Mouse (Mus musculus) forebrain, embryonic 11.5 days (tissue): Measurements from ENCODE around the gene Btd. TPM values are rescaled to one million over a fixed set of nuclear protein-coding genes. Genes with fewer than 3 reads are reported as not detected.

Experiments
- ATAC-seq: fragments of 200-750 bp; cut with Nextera tagmentation; replicated peaks from 2 replicates; pipeline ENCODE4 v1.8.0; 2017; ENCODE audit warnings: moderate TSS enrichment; ENCODE audit not compliant: low FRiP score
- DNase-seq: peaks from one replicate; pipeline ENCODE4 v3.0.0-alpha.2; 2017; ENCODE audit warnings: low spot score
- H3K27ac ChIP-seq: fragments of 300-500 bp; sonication (generic); 2 replicates; pipeline ENCODE4 v1.5.1; 2014; ENCODE audit warnings: low read depth, low read length
- H3K27me3 ChIP-seq: fragments of 300-500 bp; sonication (generic); 2 replicates; pipeline ENCODE4 v1.6.1; 2014; ENCODE audit warnings: mild to moderate bottlenecking, low read length, mixed read lengths; ENCODE audit not compliant: control insufficient read depth, insufficient read depth
- H3K36me3 ChIP-seq: fragments of 300-500 bp; sonication (generic); 2 replicates; pipeline ENCODE4 v1.6.1; 2014; ENCODE audit warnings: mild to moderate bottlenecking, low read length, moderate library complexity, mixed read lengths; ENCODE audit not compliant: control insufficient read depth, insufficient read depth
- H3K4me1 ChIP-seq: fragments of 300-500 bp; sonication (generic); replicated peaks from 2 replicates; pipeline ENCODE4 v1.6.1; 2014; ENCODE audit warnings: low read length, mixed read lengths; ENCODE audit not compliant: control insufficient read depth, insufficient read depth
- H3K4me2 ChIP-seq: fragments of 300-500 bp; sonication (generic); 2 replicates; pipeline ENCODE4 v1.6.1; 2014; ENCODE audit warnings: low read depth, mild to moderate bottlenecking, low read length, moderate library complexity, mixed read lengths; ENCODE audit not compliant: severe bottlenecking
- H3K4me3 ChIP-seq: fragments of 300-500 bp; sonication (generic); 2 replicates; pipeline ENCODE4 v1.5.1; 2014; ENCODE audit warnings: low read depth, low read length
- H3K9ac ChIP-seq: fragments of 300-500 bp; sonication (generic); 2 replicates; pipeline ENCODE4 v1.6.1; 2014; ENCODE audit warnings: low read length
- H3K9me3 ChIP-seq: fragments of 300-500 bp; sonication (generic); 2 replicates; pipeline ENCODE4 v1.6.1; 2016; ENCODE audit warnings: low read length, mixed read lengths; ENCODE audit not compliant: control insufficient read depth
- WGBS: fragments of 180-500 bp; shearing (Covaris S2); extraction: QIAGEN DNeasy Blood & Tissue Kit; methylation state at CpG from one replicate; pipeline ENCODE4 v1.1.7; 2014; 5-methylcytosine and 5-hydroxymethylcytosine counted together
- polyA plus RNA-seq: library from polyadenylated mRNA; unstranded; fragments of >200 nt; fragmentation: Nextera tagmentation; extraction: Ambion mirVana; gene quantifications from 2 replicates; pipeline ENCODE4 v1.2.1, GENCODE M21; 2014

Gene Btd
- polyA plus RNA-seq, 1 experiment from 2014 or later = 13.4 TPM

GRCm38 (mm10) chr14:31604916-31605315 is 35.9 kb upstream of the Btd start:
- no peaks in the 10 kb centered on the region for H3K9me3 ChIP-seq
- 88% methylated on average over 5 of the region's 5 CpGs for WGBS
- no peak overlapping the region for H3K4me3 ChIP-seq
- no peaks in the 10 kb centered on the region for H3K4me1 ChIP-seq
- ATAC-seq = no peak
- no peaks in the 10 kb centered on the region for H3K27me3 ChIP-seq
- no peak overlapping the region for H3K4me2 ChIP-seq
- DNase-seq = no peak
- H3K27ac ChIP-seq = no peak overlapping the region
- no peak overlapping the region for H3K9ac ChIP-seq
- no peaks in the 10 kb centered on the region for H3K36me3 ChIP-seq

GRCm38 (mm10) chr14:31605514-31605913 is 35.3 kb upstream of the Btd start:
- no peak for ATAC-seq

GRCm38 (mm10) chr14:31611986-31612385 is 28.8 kb upstream of the Btd start:
- WGBS = 68% methylated on average over 4 of the region's 4 CpGs
- no peak for ATAC-seq
- H3K4me2 ChIP-seq = no peak overlapping the region
- H3K9me3 ChIP-seq = no peaks in the 10 kb centered on the region
- no peaks in the 10 kb centered on the region for H3K4me1 ChIP-seq
- no peaks in the 10 kb centered on the region for H3K27me3 ChIP-seq
- no peak overlapping the region for H3K9ac ChIP-seq
- no peaks in the 10 kb centered on the region for H3K36me3 ChIP-seq
- H3K4me3 ChIP-seq = no peak overlapping the region
- H3K27ac ChIP-seq = no peak overlapping the region
- DNase-seq = no peak

More at GRCm38 (mm10) chr14:31605514-31605913, 35.3 kb upstream of the Btd start:
- H3K9me3 ChIP-seq = no peaks in the 10 kb centered on the region
- H3K9ac ChIP-seq = no peak overlapping the region
- no peaks in the 10 kb centered on the region for H3K4me1 ChIP-seq
- no peak overlapping the region for H3K4me2 ChIP-seq
- no peak for DNase-seq
- H3K27me3 ChIP-seq = no peaks in the 10 kb centered on the region
- no peak overlapping the region for H3K27ac ChIP-seq
- H3K36me3 ChIP-seq = no peaks in the 10 kb centered on the region
- H3K4me3 ChIP-seq = no peak overlapping the region
- 54% methylated on average over 6 of the region's 6 CpGs for WGBS

- H3K9me3 ChIP-seq = no peaks in the 10 kb centered on the region
- no peak for ATAC-seq
- WGBS = 86% methylated on average over 5 of the region's 5 CpGs
Measured at GRCm38 (mm10) chr14:31613671-31614070, 27.2 kb upstream of the Btd start.

GRCm38 (mm10) chr14:31617204-31617603 is 23.6 kb upstream of the Btd start:
- Histone ChIP-seq H3K27ac (no peak overlapping the region), H3K4me1 (no peaks in the 10 kb centered on the region), H3K36me3 (no peaks in the 10 kb centered on the region), H3K4me2 (no peak overlapping the region), H3K27me3 (no peaks in the 10 kb centered on the region), H3K9me3 (no peaks in the 10 kb centered on the region), H3K9ac (no peak overlapping the region), H3K4me3 (no peak overlapping the region)
- no peak for DNase-seq
- no peak for ATAC-seq
- 90% methylated on average over 9 of the region's 9 CpGs for WGBS

More at GRCm38 (mm10) chr14:31613671-31614070, 27.2 kb upstream of the Btd start:
- no peaks in the 10 kb centered on the region for H3K4me1 ChIP-seq
- H3K27ac ChIP-seq = no peak overlapping the region
- no peak overlapping the region for H3K4me3 ChIP-seq
- H3K9ac ChIP-seq = no peak overlapping the region
- DNase-seq = no peak
- no peaks in the 10 kb centered on the region for H3K36me3 ChIP-seq
- H3K27me3 ChIP-seq = no peaks in the 10 kb centered on the region
- H3K4me2 ChIP-seq = no peak overlapping the region

- DNase-seq (no peak), ATAC-seq (no peak)
- H3K4me1 ChIP-seq = no peaks in the 10 kb centered on the region
- H3K36me3 ChIP-seq = no peaks in the 10 kb centered on the region
- 93% methylated on average over 3 of the region's 3 CpGs for WGBS
- H3K27ac ChIP-seq = no peak overlapping the region
- H3K27me3 ChIP-seq = no peaks in the 10 kb centered on the region
- H3K9me3 ChIP-seq = no peaks in the 10 kb centered on the region
- no peak overlapping the region for H3K9ac ChIP-seq
- no peak overlapping the region for H3K4me3 ChIP-seq
- H3K4me2 ChIP-seq = no peak overlapping the region
Measured at GRCm38 (mm10) chr14:31617997-31618396, 22.8 kb upstream of the Btd start.

GRCm38 (mm10) chr14:31620591-31621223 is 20.1 kb upstream of the Btd start:
- H3K36me3 ChIP-seq = no peaks in the 10 kb centered on the region
- DNase-seq (no peak), ATAC-seq (no peak)
- no peaks in the 10 kb centered on the region for H3K27me3 ChIP-seq
- no peaks in the 10 kb centered on the region for H3K9me3 ChIP-seq
- no peak overlapping the region for H3K27ac ChIP-seq
- WGBS = 64% methylated on average over 9 of the region's 9 CpGs
- no peak overlapping the region for H3K4me2 ChIP-seq
- no peak overlapping the region for H3K4me3 ChIP-seq
- H3K4me1 ChIP-seq = no peaks in the 10 kb centered on the region
- no peak overlapping the region for H3K9ac ChIP-seq

- no peak overlapping the region for H3K4me3 ChIP-seq
- no peaks in the 10 kb centered on the region for H3K27me3 ChIP-seq
- H3K36me3 ChIP-seq = no peaks in the 10 kb centered on the region
- WGBS = 86% methylated on average over 12 of the region's 12 CpGs
- no peak for ATAC-seq
- H3K4me2 ChIP-seq = no peak overlapping the region
- no peaks in the 10 kb centered on the region for H3K9me3 ChIP-seq
- no peak for DNase-seq
- H3K27ac ChIP-seq = no peak overlapping the region
- H3K9ac ChIP-seq = no peak overlapping the region
- no peaks in the 10 kb centered on the region for H3K4me1 ChIP-seq
Measured at GRCm38 (mm10) chr14:31622748-31623147, 18.1 kb upstream of the Btd start.

GRCm38 (mm10) chr14:31630677-31631076 is 10.2 kb upstream of the Btd start:
- Histone ChIP-seq H3K27ac (no peak overlapping the region), H3K9me3 (no peaks in the 10 kb centered on the region), H3K4me2 (no peak overlapping the region), H3K27me3 (no peaks in the 10 kb centered on the region), H3K4me3 (no peak overlapping the region), H3K4me1 (no peaks in the 10 kb centered on the region), H3K36me3 (no peaks in the 10 kb centered on the region), H3K9ac (no peak overlapping the region)
- ATAC-seq (no peak), DNase-seq (no peak)
- 52% methylated on average over 7 of the region's 7 CpGs for WGBS
